Mouse (Mus musculus) liver, adult 2 months (tissue): ENCODE measurements around the gene Fignl1.

ENCODE experiments used
- CTCF ChIP-seq: fragments of 200-500 bp; IDR thresholded peaks from 2 replicates; pipeline ENCODE4 v1.5.1; 2011; ENCODE audit warnings: low read depth, low read length, control low read depth
- POLR2A ChIP-seq: fragments of 200-500 bp; IDR thresholded peaks from 2 replicates; pipeline ENCODE4 v1.6.1; 2011; ENCODE audit warnings: low read length, control low read depth; ENCODE audit not compliant: insufficient read depth; ENCODE audit errors: extremely low read depth

DNA sequence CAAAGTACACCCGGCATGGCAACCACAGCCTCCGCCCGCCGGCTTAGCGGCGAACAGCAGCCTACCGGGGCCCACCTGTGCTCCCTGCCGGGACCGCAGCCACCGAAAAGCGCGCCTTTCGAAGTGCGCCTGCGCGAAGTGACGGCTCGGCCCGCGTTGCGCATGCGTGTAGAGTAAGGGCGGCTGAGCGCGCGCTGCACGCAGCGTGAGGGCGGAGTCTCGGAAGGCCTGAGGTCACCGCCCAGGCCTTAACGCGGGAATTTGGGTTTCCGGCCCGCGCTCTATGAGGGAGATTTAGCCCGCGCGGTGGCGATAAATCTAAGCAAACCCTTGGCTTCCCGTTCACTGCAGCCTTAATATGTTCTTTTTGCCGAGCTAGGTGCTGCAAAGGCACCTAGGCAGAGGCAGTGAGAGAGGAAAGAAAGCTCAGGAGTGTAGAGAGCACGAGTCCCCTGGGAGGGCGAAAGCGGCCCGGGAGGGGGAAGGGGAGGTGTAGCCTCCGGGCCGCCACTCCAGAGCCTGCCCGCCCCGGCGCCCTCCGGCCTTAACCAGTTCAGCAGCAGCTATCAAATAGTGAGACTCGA is at the start of gene Fignl1:
- TF ChIP-seq CTCF: 0 out of 2 replicates have a peak, but pooled peaks have one; percentile 23
- no peak for TF ChIP-seq POLR2A
